Mouse (Mus musculus) thymus, adult 2 months (tissue): ENCODE measurements around the gene H2-M10.6.

Experiments
- CTCF ChIP-seq: fragments of 200-500 bp; IDR thresholded peaks from 2 replicates; pipeline ENCODE4 v1.5.1; 2012; ENCODE audit warnings: mild to moderate bottlenecking, control low read depth, low read length, moderate library complexity, borderline replicate concordance; ENCODE audit not compliant: control insufficient read depth, poor library complexity, insufficient read depth; ENCODE audit errors: extremely low read depth
- POLR2A ChIP-seq: fragments of 200-500 bp; IDR thresholded peaks from 2 replicates; pipeline ENCODE4 v1.6.1; 2012; ENCODE audit warnings: mild to moderate bottlenecking, low read length, control low read depth, moderate library complexity; ENCODE audit not compliant: control insufficient read depth, poor library complexity, insufficient read depth; ENCODE audit errors: extremely low read depth

GRCm38 (mm10) chr17:36835591-36836426 lies 23.8 kb downstream of the H2-M10.6 start:
- TF ChIP-seq CTCF = no peak
- no peak for TF ChIP-seq POLR2A
